Mouse (Mus musculus) urinary bladder, adult 2 months (tissue): ENCODE measurements around the gene Nop2. TPM values are rescaled to one million over a fixed set of nuclear protein-coding genes. Genes with fewer than 3 reads are reported as not detected.

Experiments used
- DNase-seq: peaks from one replicate; pipeline ENCODE4 v3.0.0; 2022; ENCODE audit warnings: low spot score
- polyA plus RNA-seq: library from polyadenylated mRNA; depleted of rRNA; stranded (reverse); fragments of >200 nt; gene quantifications from 2 replicates; pipeline ENCODE4 v1.2.3, GENCODE M21; 2012; rRNA removed

The Nop2 gene
- 23.1 TPM in 2 replicates for polyA plus RNA-seq

DNA sequence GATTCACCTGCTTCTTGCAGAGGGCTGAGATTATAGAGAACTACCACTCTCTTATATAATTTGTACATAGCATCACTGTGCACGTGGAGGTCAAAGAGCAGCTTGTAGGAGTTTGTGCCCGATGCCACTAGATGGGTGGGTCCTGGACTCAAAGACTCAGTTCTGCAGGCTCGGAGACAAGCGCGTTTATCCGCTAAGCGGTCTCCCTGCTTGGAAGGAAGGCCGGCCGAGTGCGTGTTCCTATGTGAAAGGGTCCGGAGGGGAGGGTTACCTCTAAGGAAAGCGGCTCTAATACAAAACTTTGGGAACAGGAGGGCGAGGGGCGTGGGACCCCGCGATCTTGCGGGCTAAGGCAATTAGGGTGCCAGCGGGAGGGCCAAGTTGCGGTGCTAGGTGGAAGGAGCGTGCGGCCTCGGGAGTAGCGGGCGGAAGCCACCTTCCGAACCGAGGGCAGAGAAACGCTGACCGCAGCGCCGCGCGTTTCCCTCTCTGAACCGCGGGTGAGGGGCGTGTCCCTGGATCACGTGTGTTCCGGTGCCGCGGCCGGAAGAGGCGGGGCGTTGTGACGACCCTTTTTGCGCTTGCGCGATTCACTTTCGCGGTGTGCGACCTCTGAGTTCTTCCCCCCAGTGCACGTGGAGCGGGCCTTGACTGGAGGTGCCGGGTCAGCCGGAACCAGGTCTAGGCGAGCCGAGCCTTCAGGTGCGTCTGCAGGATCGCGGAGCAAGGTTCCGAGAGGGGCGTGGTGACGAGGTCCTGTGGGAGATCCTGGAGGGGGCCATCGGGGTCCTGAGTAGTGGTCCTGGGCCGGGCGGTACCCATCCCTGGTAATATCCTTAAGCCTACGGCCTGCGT, at the start of gene Nop2:
Gene Nop2, plus strand, starts transcription at position 608 of the 855 bp plus-strand sequence.
- DNase-seq: peak; percentile 72

DNA sequence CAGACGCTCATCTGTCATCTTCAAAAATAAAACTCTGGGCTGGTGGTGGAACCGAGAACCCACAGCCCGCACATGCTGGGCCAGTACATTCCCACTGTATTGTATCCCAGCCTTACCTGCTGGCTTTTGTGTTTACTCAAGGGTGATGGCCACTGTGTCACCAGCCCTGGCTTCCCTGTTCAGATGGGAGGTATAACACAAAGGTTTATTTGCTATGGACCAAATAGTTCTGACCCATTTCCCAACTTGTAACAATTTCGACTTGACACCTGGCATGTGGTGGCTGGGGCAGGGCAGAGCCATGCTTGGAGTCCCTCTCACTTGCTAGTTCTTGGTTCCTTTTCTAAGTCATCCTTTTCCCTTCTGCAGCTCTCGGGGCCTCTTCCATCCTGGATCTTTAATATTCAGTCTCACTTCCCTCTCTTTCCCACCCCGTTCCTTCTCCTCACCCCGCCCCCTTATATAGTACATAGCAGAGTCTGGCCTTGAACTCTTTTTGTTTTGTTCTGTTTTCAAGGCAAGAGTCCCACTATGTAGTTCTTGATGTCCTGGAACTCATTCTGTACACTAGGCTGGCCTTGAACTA, 48.8 kb upstream of the Nop2 start:
- DNase-seq: no peak

DNA sequence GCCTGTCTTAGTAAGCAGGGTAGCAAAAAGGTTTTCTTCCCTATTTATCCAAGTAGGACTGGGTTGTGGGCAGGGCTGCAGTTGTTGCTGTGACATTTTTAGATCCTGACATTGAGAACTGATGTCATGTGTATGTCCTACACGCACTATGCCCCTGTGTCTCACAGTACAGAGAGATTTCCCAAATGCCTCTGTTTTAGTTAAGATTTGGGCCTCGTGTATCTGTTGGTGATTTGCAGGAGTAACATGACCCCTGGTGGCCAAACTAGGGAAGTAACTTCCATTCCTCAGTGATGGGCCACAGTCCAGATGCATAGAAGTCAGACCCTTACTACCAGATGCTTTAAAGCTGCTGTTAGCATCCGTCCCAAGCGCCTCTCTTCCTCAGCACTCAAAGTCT, 47.3 kb upstream of the Nop2 start:
- DNase-seq: no peak

DNA sequence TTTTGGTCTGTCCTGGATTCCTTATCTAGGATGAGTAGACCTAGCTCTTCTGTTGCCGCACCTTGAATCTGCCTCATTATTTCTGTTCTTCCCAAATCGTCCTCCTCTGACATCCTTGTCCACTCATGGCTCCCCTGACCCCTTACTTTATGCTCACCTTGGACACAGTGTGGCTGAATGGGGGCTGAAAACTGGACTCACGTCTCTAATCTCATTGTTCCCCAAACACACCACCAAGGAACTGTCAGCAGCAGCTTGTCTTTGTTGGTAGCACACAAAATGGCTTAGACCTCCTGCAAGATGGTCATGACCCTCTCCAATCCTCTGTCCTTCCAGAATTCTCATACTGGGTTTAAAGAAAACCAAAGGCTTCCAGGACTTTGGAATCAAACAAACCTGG, 43.8 kb upstream of the Nop2 start:
- no peak for DNase-seq

DNA sequence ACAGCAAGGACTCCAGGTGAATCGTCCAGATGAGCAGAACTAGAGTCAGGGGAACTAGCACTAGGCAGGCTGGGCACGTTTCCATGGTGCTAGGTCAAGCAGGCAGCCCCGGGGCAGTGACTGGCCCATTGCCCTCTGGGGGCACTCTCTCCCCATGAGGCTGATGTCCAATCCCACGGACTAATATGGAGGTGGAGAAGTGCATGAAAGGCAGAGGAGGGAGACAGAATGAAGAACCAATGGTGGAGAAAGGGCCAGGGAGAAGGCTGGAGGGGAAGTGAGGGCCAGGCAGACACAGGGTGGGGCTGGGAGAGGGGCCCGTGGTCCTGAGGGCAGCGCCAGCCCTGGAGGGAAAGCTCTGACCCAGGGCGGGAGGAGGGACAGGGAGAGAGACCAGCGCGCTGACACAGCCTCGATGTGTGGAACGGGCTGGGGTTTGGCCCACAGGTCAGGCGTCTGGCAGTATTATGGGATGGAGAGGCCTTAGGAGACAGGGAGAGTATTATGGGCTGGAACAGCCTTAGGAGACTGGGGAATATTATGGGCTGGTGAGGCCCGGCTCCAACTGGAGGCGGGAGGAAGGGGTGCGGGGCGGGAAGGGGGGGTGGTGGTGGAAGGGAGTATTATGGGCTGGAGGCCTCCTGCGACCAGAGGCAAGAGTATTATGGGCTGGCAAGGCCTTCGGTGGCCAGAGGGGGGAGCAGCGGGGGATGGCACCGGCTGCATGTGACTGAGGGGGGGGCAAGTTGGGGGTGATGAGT, 43.0 kb upstream of the Nop2 start:
- DNase-seq: peak; percentile 54

DNA sequence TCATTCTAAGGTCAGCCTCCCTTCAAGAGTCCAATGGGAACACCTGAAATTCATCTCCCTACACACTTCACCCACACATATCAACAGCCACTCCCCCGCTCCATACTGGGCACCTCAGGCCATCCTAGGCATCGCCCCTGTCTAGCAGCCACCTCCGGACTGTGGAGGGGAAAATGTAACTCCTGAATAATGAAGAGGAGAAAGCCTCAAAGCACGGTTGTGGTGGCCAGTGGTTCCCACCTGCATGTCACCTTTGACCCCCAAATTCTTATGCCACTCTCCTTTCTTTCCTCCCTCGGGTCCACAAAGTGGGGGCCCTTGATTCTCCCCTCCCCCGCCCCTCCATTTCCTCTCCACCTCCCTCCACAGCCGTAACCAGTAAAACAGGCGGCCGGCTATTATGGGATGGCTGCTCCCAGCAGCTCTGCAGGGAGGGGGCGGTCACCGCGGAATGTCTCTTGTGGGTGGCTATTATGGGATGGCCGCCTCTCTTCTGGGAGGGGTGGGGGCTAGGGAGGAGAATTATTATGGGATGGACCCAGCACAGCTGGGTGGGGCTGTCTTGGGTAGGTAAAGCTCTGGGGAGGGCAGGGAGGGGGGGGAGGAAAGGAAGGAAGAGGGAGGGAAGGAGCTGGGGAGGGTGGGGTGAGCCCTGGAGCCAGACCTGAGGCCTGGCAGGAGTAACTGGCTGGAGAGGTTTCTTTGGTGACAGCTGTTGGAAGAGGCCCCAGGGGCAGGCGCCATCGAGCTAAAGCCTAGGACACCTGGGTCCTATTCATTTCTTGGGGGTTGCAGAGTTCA, 42.0 kb upstream of the Nop2 start:
- DNase-seq: no peak

DNA sequence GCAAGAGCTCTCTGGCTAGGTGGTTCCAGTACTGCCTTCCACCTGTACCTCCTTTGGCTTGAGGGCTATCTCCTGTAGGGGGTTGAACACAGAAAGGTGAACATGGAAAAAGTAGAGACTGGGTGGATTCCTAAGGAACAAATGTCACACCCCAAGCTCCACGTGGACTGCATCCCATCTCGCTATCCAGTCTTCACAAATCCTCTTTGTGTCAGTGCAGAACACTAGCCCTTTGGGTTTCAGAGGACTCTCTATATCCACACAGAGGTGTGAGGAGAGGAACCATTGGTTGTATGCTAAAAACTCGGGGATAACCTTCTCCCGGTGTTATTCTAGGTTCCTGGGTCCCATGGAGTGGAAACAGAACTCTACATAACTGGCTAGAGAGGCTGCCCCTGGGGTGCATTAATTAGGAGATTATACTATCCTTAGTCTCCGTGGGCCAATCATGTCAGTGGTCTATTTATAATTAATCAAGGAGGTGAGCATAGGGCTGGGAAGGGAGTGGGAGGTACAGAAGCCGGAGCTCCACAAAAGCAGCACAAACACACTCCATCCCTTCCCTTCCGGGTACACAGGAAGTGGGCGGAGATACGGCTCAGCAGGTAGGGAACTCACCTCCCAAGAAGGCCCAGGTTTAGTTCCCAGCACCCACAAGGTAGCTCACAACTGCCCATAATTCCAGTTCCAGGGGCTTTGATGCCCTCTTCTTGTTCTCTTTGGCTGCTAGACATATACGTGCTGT, 41.2 kb upstream of the Nop2 start:
- DNase-seq: no peak

DNA sequence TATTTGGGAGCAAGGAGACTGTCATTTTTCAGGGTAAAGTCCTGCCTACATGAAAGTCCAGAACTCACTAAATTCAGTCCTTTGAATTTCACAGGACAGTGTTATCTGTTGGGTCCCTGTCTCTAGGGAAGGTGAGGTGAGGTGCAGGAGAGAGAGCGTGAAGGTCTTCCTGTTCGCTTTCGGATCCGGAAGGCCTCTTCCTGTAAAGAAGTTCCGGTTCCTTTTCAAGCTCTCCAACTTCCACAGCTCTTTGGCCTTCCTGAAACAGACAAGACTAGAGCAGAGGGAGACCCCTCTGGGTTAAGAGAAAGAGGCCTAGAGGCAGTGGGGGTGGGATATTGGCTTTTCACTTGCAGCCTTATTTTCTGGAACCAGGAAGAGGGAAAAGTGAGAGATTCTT, 39.3 kb upstream of the Nop2 start:
- DNase-seq: no peak

DNA sequence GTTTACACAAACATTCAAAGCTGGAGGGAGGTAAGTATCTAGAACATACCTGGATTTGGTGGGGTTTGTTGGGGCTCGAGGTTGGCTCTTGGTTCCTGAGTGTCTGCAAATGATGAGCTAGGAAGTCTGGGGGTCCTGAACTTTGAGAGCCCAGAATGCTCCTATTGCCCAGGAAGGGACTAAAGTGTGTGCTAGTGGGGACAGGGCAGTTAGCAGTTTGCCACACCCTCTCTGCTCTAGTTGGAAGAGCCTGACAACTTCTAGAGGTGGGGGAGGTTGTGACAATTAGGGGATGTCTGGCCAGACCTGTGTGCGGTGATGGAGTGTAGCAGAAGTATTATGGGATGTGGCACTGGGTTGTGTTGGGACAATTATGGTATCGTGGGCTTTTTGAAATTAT, 36.9 kb upstream of the Nop2 start:
- DNase-seq: no peak

DNA sequence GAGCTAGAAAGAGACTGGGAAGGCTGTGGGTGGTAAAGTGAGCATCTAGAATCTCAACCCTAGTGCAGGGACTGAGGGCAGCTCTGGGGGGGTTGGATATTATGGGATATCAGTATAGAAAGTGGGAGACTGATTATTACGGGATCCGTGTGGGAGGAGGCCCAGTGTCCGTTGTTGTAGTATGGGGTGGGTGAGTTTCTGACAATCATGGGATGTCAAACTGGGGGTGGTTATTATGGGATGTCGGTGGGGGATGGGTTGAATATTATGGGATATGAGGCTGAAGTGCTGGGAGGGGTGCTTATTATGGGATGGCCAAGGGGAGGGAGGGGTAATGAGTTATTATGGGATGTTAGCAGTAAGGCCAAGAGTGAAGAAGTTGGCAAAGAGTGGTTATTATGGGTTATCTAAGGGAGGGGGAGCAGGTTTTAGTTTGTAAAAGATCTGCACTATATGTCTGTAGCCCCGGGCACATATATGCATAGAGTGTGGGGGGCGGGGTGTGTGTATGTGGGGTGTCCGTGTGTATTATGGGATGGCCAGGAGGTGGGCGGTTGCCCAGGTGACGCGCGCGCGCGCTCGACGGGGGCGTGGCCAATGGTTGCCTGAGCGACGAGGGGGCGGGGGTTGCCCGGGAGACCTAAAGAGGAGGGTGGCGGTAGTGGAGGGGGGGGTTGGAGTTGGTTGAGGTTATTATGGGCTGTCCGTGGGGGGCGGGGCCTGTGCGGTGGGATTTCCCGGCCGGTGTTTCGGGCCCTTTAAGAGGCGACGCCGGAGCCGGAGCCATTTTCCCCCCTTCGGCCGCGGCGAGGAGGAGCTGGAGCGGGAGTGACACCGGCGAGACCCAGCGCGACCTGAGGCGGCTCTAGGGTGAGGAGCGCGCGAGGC, 36.1 kb upstream of the Nop2 start, which contains the start of gene Chd4:
Gene Chd4, plus strand, starts transcription at position 591 of the 888 bp plus-strand sequence.
- peak; percentile 81 for DNase-seq

DNA sequence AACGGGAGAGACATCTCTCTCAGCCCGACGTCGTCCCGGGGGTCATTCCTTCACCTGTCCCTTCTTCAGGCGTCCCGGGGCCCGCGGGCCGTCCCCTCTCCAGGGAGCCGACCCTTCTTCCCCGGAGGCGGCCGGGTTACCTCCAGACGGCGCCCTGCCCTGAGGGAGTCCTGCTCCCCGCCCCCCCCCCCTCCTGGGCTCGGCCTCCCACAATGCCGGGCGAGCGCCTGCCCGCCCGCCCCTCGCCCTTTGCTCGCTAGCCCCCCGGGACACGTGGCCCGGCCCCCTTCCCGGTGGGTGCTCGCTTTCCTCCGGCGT, 35.5 kb upstream of the Nop2 start:
- DNase-seq: no peak

DNA sequence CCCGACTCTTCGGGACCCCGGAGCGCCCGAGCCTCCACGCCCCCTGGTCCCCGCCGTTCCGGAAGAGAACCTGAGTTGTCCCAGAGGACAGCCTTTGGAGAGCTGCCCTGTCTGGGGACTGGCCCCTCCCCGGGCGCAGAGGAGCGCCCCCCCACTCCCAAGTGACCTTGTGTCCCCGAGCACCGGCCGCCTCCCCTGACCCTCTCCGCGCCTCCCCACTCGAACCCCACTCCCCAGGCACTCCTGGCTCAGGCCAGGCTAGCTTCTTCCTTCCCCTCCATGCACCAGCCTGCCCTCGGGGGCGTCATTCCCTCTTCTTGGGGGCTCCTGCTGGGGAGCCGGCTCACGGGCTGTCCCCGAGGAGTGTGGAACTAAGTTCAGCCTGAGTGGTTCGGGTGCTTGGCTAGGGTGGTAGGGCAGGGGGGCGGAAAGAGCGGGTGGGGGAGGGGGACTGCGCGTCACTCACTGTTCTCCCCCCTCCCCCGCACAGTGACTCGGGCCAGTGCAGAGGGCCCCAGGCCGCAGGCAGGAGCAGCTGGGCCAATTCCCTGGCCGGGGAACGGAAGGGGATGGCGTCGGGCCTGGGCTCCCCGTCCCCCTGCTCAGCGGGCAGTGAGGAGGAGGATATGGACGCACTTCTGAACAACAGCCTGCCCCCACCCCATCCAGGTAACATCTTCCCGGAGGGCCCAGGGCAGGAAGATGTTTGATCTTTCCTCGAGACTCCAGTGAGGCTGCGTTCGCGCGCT, 34.9 kb upstream of the Nop2 start:
- peak; percentile 55 for DNase-seq

DNA sequence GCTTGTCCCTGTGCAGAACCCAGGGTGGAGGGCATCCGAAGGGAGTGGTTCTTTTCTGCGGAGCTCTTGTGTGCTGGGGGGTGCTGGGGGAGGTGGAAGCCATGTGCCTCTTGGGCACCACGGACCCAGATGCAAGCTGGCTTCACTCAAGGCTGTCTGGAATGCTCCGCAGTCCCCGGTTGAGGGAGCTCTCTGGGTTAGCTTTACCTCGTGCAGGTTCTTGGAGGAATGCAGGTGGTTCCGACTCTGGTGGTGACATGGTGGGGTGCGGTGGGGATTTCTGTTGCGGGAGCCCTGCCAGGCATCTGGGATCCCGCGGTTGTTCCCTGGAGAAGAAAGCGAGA, 34.4 kb upstream of the Nop2 start:
- no peak for DNase-seq

DNA sequence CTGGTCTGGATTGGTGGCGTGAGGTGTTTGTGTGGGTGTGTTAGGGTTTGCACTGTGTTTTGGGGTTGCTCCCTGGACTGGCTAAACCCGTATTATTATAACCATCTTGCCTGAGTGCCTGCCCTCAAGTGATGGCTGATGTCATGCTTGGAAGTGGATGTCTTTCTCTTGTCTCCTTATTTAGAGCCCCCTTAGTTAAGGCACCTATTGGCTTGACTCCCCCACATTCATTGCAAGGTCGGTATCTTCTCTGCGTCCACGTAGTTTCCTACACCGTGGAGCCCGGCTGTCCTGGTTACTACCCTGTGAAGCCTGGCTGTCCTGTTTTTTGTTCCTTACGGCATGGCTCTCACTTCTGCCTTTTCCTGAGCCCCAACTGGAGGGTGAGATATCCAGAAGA, 33.8 kb upstream of the Nop2 start:
- DNase-seq: no peak

DNA sequence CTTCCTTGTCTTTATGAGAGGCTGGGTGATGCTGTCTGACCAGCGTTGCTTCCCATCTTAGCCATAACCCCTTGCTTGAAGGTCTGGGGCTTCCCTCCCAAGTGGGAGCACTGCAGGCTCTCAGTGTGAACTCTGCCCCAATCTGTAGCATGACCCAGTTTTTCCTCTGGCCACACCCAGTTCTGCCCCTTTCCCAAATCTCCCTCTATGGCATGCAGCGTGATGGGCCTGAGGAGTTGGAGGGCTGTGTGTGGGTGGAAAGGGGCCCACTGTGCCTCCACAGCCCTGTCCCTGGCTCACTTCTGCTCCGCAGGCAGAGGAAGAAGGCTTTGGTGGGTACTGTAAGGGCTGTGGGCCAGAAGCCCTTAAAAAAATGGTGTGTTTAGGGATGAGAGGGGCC, 33.2 kb upstream of the Nop2 start:
- no peak for DNase-seq

DNA sequence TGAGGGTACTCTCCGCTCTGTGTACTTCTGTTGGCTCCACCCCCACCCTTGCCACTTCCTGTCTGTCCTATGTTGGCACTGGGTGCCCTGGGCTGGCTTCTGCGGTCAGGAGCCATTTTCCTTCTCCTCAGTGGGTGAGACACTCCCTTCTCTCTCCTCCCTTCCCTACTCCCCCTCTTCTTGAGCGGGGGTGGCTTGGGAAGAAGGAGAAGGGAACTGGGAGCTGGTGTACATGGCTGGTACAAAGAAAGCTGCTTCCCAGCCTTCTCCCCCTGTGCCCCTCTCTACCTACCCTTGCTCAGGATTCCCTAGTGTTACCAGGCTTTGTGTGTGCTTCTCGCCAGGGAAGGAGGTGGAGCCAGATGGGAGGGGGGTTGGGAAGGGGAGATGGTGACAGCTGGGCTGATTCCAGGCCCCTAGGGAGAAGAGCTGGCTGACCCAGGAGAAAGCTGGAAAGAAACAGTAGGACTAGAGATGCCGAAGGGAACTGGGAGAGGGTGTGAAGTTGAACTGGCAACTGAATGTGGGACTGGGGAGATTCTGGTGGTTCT, 32.2 kb upstream of the Nop2 start:
- no peak for DNase-seq

DNA sequence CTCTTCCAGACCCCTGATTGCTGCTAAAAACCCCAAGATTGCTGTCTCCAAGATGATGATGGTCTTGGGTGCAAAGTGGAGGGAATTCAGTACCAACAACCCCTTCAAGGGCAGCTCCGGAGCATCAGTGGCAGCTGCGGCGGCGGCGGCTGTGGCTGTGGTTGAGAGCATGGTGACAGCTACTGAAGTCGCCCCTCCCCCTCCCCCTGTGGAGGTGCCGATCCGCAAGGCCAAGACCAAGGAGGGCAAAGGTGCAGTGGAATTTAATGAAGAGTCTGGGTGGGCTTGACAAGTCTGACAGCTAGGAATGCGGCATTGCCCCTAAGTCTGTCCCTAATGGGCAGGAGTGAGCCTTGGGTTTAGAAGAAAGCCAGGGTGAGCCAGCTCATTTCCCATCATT, 30.3 kb upstream of the Nop2 start:
- no peak for DNase-seq

DNA sequence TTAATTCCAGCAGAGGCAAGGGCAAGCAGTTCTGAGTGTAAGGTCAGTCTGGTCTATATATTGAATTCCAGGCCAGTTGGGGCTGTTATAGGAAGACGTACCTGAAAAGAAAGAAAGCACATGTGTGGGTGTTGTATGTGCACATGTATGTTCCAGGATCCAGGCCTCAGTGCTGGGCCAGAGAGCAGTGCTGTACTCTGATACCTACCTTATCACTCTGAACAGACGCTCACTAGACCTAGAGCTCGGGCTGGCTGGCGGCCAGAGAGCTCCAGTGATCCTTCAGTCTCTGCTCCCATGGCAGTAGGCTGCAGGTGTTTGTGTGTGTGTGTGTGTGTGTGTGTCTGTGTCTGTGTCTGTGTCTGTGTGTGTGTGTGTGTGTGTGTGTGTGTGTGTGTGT, 27.5 kb upstream of the Nop2 start:
- no peak for DNase-seq

DNA sequence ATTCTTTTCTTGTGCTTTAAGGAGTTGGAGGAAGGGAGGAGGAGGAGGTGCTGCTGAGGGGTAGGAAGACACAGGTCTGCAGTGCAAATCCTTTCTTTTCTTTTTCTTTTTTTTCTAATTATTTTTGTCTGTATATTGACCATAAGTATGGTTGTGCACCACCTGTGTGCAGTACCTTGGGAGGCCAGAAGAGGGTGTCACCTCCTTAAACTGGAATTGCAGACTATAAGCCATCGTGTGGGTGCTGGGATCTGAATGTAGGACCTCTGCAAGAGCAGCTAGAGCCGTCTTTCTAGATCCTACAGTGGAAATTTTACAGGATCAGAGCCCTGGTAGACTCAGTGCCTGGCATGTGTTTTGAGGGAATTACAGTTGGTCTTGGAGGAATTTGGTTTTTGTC, 24.0 kb upstream of the Nop2 start:
- DNase-seq: no peak
